Mouse (Mus musculus) ZHBTc4 (cell line): ENCODE results near the gene Sufu.

Experiments used
- DNase-seq: peaks from one replicate; pipeline ENCODE4 v3.0.0-alpha.2; 2011; ENCODE audit warnings: low read depth, low spot score

The Sufu gene

DNA sequence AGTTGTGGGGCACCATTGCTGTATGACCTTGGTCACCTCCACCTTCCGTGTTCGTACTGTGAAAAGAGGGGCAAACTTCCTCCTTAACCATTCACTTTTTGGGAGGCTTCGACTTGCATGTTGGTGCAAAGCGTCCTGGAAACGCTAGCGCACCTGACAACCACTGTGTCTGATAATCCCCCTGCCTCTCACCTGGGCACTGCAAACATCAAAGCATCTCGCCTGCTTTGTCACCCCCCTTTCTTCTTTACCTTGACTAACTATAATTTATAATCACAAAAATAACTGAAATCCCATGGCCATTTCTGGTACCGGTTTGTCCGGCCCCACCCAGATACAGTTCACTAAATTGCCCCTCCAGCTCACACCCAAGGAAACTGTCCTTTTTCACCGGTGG, 2.0 kb upstream of the Sufu start:
- no peak for DNase-seq

DNA sequence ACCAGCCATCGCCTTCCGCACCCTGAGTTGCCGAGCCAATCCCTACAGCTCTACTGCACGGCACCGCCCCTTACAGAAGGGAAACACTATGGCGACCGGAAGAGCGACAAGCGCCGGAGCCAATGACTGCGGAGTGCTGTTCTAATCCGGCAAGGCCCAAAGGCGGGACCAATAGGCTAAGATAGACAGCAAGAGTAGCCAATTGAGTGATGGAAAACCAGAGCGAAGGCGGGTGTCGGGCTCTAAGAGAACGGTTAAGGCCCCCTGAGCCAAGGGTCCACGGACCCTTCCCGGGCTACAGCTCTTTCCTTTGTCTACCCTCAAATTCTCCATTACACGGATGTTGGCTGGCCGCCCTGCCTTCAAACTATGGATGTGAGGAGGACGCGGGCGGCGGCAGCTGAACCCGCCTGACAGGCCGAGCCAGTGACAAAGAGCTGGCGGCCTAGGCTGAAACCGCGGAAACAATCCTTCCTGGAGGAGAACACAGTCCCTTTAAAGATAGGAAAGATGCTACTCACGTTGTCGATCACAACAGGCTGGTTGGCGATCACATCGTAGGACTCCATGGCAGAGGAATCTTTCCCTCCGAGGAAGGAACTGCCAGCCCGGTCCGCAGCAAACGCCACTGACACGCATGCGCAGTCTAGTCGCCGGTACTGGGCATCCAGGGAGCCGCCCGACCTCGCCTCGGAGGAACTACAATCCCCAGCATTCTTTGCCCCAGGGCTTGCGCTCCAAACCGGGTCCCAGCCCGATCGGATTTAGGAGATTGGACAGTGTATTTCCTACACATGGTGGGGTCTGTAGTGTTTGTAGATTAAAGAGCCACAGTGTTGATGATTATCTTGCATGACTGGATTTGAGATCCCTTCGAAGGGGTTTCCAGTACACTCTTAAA, 1.3 kb upstream of the Sufu start, which contains the start of gene Actr1a:
Gene Actr1a (minus strand): TSS at position 640 of the 901 bp plus-strand sequence.
- DNase-seq = peak; percentile 99

DNA sequence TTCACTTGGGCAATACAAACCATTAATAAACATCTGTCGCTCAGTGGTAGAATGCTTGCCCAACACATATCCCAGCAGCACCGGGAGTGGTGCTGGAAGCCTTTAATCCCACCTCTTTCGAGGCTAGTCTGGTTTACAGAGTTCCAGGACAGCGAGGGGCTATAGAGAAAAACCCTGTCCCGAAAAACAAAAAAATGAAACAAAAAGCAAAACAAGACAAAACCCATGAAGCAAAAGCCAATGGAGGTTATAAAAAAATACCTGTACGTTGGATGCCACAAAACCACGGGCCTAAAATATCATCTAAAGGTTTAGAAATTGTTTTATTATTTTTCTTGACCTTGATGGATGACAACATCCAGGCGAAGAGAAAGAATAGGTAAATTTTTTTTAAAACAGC, 587 bp upstream of the Sufu start:
- no peak for DNase-seq

DNA sequence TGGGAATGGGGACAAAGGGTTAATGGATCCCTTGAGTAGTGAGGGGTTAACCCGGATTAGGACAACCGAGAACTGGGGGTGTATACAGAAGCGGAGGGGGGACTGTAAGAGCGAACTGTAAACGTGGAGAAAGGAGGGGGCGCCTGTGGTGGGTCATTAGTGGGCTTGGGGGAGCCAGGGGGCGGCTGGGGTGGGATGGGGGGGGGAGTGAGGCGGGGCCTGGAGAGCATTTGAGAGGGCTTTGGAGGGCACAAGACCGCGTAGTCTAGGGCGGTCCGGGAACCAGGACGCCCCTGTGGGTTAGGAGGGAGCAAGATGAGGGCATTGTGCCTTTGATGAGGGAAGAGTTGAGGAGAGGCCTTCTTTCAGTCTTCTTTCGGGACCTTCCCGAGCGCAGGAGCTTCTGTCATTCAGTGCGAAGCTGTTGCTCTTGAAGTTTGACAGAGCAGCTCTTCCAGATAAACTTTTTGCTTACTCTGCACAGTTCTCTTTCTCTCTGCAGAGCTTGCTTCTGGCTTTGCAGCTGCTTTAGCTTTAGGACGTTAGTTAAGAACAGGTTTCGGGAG, 823 bp downstream of the Sufu start:
- DNase-seq = peak; percentile 26

DNA sequence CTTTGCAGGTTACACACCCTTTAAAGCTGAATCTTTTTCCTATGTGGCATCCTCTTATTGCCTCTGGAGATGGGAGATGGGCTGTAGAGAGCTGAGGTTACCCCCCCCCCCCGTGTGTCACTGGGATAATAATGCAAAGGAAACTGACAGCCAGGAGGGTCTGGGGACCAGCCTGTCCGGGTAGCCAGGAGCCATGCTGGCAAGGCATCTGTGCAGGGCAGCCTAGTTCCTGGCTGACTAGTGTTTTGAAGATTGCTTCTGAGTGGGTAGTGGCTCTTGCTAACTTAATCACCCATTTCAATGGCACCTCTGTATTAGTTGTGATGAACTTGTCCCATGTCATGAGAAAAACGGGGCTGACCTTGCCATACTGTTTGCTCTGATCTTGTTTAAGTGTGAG, 1.7 kb downstream of the Sufu start:
- DNase-seq = no peak

DNA sequence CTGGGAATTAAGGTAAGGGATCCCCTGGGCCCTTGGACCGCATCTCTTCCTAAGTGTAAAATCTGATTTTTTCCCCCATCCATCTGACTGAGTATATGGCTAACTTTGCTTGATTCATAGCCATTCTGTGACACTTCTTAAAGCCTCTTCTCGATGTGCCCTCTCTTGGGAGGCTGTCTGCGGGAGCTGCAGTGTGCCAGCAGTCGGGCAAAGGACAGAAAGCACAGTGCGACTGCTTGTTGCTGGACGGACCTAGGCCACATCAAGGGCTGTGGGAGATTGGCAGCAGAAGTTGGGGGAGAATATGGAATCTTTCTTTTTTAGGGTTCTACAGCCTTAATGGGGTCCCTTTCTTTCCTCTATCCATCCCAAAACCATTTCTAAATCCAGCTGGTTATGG, 2.7 kb downstream of the Sufu start:
- no peak for DNase-seq

DNA sequence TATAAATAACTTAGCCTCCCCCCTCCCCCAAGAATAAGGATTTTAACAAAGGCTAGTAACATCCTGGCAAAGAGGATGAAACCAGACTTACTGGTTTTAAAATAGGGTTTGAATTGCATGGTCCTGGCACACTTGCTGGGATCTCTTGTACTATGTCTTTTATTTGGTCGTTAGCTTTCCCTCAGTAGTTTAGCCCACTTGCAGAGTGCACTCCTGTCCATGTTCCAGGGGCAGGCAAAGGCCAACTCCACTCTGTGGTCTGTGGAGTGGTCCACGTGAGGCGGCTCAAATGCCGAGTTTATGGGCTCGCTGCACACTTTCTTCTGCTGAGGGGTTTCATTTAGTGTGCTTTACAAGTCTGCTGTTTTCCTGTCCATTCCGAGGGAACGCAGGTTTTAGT, 3.2 kb downstream of the Sufu start:
- DNase-seq = no peak

DNA sequence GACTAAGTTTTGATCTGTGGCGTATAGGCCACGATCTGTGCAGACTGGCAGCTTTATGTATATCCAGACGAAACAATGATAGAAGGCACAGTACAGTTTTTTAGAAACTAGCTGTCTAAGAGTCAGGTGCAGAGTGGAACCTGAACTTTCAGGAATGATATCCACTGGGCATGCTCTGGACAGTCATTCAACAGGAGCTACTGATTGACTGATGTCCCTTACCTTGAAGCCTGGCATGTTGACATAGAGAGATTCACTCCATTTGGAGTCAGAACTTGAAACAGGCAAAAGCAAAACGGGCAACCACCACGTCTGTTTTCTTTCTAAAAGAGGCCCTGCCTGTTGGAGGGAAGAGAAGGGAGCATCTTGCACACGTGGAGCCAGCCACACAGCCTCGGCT, 3.9 kb downstream of the Sufu start:
- DNase-seq = no peak

DNA sequence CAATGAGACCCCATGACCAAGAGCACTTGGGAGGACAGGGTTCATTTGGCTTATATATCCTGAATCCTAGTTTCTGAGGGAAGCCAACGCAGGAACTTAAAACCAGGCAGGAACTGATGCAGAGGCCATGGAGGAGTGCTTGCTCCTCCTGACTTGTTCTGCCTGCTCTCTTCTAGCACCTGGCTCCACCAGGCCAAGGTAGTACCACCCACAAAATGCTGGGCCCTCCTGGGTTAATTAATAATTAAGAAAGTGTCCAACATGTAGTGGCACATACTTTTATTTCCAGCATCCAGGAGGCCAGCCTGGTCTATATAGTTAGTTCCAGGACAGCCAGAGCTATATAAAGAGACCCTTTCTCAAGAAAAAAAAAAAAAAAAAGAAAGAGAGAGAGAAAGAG, 7.3 kb downstream of the Sufu start:
- no peak for DNase-seq

DNA sequence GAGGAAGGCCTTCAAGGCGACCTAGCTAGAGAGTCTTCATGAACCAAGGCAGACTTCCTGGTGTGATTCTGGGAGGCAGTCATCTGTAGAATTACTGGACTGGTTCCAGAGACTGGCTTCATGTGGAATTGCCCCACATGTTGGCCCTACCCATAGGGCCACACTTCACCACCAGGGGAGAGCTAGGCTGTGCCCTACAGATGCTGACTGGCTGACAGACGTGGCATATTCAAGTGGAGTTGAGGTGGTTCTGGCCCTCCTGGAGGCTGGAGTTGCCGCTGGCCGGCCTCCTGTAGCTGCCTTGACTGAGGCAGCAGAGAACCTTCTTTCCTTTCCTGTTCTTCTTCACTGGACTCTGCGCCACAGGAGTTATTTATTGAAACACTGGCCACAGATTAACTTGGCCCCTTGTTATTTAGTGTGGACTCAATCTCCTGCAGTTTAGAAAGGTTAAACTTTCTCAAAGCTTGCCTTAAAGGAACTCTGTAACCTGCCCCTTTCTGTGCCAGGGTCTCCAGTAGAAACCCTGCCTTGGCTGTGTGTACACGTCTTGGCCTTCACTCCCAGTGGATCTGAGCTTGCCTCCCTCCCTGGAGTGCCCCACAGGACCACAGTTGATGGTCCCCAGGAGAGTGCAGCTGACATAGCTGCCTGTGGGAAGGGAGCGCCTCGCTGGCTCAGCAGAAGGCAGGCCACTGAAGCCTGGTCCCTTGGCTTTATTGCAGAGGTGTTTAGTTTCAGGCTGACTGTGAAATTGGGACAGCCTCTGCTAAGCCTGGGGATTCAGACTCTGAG, 10.1 kb downstream of the Sufu start:
- no peak for DNase-seq

DNA sequence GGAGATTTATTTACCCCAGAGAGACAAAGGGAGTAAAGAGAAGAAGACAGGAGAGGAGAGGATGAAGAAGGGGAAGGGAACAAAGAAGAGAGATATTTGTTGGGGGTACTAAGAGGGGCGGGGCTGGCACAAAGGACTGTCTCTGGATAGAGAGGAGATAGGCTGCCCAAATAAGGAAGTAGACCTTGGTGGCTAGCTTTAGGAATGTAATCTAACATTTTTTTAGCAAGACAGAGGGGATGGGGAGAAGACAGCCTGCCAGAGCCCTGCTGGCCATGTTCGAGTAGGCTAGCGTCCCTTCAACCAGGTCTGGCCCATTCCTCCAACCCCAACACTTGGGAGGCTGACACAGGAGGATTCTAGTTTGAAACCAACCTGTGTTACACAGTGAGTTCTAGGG, 12.8 kb downstream of the Sufu start:
- no peak for DNase-seq

DNA sequence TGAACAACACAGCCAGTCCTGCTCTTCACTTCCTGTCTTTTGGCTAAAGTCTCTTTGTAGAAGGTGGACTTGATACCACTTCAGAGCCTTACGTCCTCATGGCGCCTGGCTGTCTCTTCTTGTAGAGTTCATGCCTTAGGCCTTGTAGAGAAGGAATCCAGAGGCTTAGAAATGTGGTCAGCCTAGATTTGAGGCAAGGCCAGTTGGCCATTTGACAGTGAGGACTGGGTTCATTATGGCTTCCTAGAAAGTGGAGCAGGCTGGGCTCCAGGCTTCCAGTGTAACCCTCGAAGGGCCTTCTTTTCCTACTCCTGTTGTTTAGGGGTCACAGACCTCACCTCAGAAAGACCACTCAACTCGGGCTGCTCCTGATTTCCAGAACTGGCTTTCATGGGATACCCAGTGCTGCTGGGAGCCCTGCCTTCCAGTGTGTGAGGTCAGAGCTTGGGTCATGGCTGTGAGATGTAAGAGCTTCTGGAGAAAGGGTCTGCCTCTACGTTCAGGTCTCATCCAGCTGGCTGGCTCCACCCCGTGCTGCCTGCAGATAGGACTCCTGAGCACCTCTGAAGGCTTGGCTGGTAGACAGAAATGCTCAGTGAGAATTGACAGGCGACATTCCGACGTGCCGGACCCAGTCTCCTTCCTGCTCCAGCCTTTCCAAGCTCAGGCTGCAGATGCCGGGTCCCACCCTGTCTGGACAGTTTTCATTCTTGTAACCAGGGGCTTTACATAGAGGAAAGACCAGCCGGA, 15.5 kb downstream of the Sufu start:
- peak; percentile 24 for DNase-seq

DNA sequence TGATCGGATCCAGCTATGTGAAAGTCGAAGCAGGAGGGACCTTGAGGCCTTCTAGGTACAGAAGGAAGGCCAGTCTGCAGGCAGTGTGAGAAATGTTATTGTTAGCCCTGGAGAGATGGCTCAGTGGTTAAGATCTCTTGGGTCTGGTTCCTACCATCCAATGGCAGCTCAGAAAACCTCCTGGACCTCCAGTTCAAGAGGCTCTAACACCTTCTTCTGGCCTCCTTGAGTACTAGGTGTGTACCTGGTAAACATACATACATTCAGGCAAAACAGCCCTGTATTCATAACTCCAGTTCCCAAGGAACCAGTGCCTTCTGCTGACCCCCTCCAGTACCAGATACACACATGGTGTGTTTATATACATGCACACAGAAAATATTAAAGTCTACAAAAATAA, 17.3 kb downstream of the Sufu start:
- no peak for DNase-seq

DNA sequence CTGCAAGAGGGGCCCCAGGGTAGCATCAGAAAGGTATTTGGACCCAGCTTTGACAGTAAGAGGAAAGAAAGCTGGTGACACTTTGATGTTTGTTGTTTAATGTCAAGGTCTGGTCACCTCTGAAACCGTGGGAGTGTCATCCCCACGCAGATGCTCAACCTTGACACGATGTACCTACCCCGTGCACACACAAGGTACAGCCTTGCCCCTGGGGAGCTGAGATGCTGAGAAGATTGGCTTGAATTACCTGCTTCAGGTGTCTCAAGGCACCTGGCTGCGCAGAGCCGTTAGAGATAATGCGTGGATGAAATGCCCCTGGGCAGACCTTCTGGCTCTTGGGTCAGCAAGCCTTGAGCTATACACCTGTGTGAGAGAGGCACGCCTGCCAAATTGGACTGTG, 17.8 kb downstream of the Sufu start:
- no peak for DNase-seq

DNA sequence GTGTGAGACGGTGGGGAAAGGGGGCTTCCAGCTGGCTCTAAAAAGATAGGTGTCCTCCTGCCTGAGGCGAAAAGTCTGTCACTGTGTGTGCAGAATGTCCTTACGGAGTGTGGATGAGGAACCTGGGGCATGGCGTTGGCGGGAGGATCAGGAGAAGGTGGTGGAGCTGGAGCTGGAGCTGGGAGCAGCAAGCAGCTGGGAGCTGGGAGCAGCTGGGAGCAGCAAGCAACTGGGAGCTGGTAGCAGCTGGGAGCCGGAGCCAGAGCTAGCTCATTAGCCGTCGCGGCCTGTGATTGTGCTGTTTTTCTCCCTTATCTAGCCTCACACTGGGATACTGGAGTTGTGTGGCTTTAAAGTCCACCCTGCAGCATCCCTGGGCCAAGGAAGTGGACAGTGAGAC, 19.6 kb downstream of the Sufu start:
- peak; percentile 10 for DNase-seq

DNA sequence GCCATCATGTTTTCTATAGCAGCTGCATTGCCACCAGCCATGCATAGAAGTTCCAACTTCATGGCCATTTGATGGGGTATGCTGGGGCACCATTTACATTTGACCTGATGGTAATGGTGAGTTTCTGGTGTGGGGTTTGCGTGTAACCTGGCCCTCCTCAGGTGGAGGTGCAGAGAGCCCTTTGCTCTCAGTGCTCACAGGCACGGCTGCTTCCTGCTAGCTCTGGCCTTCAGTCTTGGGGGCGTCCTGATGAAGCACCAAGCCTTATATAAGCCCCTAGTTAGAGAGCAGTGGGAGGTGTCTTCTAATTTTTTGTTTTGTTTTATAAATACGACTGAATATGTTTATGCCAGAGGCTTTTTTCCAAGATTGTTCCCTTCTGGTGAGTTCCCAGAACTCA, 21.4 kb downstream of the Sufu start:
- DNase-seq = no peak

DNA sequence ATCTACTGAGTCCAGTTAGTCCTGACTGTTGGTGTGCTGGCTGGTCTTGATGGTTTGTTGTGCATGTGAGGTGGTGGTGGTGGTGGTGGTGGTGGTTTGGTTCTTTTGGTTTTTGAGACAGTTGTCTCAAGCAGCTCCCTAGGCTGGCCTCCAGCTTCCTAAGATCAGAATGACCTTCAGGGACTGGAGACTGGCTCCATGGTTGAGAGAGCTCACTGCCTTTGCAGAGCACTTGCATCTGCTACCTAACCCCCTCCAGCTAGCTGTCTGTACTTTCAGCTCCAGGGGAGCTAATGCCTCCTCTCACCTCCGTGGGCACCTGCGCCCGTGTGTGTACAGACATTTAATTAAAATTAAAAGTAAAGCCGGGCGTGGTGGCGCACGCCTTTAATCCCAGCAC, 23.7 kb downstream of the Sufu start:
- DNase-seq = no peak

DNA sequence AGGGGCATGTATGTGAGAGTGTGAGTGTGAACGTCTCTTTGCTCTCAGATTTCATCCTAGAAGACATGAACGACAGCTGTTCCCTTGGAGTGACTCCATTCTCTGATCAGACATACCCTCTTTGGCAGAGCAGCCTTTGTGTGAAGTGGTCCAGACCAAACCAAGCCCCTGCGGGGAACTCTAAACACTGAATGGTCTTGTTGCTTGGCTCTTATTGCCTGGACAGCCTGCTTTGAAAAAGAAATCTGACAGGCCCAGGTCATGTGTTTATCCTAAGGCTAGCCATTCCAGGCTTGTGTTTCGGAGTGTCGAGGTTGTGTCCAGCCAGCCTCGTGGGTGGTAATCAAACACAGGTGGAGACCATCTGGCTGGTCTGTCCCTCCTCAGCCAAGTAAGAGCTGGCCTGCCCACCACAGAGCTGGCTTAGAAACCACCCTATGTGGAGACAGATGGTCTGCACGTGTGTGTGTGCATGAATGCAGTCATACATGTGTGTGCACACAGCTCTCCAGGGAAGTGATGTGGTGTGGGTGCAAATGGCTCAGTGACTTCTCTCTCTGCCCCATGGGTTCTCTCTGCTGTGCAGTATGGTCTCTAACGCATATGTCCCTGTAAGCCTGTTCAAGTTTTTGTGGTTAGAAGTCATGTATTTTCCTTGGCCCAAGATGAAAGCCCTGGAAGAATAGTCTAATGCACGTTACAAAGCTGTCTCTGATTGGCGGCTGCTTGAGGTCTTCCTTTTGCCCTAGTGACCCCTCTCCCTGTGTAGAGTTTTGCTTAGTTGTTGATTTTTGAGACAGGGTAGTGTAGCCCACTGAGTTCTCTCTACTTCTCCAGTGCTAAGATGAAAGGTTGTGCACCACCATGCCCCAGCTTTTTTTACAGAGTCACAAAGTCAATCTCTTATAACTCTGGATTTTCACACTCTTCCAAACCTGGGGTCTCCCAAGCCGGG, 26.0 kb downstream of the Sufu start:
- DNase-seq = no peak

DNA sequence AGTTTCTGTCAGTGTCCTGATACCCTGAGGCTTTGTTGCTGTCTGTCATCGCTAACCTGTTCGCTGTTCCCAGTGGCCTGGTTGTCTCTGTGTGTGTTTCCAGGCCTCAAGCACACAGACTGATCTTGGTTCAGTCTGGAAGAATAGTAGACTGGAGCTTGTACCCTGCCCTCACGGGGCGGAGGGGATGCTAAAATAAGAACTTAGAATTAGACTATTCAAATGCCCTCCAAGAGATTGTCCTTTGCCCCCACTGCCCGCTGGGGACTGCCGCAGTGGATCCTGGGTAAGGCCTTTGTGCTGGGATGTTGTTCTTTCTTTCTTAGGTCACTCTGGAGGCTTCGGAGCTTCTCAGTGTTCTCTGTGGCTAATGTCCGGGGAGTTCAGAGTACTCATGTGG, 28.6 kb downstream of the Sufu start:
- no peak for DNase-seq

DNA sequence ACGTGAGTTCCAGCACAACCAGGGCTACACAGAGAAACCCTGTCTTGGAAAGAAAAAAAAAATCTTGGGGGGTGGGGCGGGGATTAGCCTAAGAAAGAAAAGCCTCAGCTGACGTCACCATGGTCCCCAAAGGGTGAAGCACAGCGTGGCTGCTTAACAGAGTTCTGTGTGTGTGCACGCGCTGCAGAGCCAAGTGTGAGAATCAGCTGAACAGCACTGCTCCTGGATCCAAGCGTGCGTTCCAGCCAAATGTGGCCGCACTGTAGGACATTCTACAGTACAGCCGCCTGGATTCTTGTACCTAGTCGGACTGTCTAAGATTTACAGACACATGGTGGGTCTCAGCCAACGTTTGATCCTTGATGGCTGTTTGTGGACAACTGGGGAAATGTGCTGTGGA, 29.8 kb downstream of the Sufu start:
- DNase-seq = peak; percentile 9

DNA sequence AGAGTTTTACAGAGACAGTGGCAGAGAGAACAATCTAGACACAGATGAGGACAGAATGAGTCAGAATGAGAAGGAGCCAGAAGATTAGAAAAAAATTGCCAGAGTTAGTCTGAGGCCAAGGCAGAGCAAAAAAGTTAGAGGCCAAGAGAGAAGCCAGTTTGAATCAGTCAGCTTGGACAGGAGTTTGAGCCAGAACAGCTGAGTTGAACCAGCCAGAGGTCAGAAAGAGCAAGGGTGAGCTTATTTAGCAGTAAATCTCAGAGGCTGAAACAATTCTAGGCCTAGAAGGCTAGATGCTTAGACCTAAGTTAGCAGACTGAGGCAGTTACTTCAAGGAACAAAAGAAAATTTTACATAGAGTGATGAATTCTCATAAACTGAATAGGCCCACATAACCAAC, 32.6 kb downstream of the Sufu start:
- no peak for DNase-seq
